In the genomic region with DNA sequence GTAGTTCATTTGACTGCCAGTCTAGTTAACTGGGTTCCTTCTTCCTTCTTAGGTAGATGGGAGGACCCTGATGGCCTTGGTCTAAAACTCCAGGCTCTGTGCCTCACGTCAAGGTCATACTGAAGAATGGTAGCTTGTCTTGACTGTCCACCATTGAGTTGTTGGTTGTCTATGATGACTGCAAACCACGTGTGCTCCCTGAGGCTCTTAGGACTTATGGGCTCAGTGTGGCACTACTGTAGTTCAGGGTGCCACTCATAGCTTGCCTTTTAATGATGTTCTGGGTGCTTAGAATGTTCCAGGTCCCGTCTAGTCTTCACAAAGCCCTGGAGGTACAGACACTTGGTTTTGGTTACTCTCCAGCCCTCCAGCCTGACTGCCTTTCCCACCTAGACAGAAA, we compare ENCODE assay signal across 8 mouse cellular contexts. TPM values are rescaled to one million over a fixed set of nuclear protein-coding genes. Genes with fewer than 3 reads are reported as not detected.
A peak's percentile ranks its signal among the peaks of the same experiment; 100 is the strongest.
DNase-seq lines count a peak whose midpoint lies in the region; ATAC-seq and TF ChIP-seq lines count a peak whose summit lies in the region.

No protein-coding gene starts in this region.

- H3K9ac ChIP-seq in heart, embryonic 14.5 days (ENCODE audit: low read length), result peak overlapping the region; percentile 34; the same call in 1 of the 2 replicates
- H3K9ac ChIP-seq in forebrain, embryonic 12.5 days, result peak overlapping the region; percentile 25; the same call in 1 of the 2 replicates
- no peak overlapping the region for H3K9ac ChIP-seq in liver, embryonic 14.5 days (replicated peaks)

- no peak for ATAC-seq in heart, embryonic 14.5 days (ENCODE audit: insufficient number of reproducible peaks, insufficient read depth, low FRiP score, low read depth)
- ATAC-seq in forebrain, embryonic 12.5 days (ENCODE audit: low FRiP score), result no peak
- ATAC-seq in liver, embryonic 14.5 days (ENCODE audit: insufficient read depth), result no peak

- H3K4me2 ChIP-seq in heart, embryonic 14.5 days (ENCODE audit: low read length), result peak overlapping the region; percentile 80
- H3K4me2 ChIP-seq in forebrain, embryonic 12.5 days, result peak overlapping the region; percentile 92
- H3K4me2 ChIP-seq in liver, embryonic 14.5 days (ENCODE audit: low read depth), result peak overlapping the region; percentile 89

- H3K9me3 ChIP-seq in heart, embryonic 14.5 days (ENCODE audit: control insufficient read depth, low read length), result no peaks in the 10 kb centered on the region
- H3K9me3 ChIP-seq in forebrain, embryonic 12.5 days, result no peaks in the 10 kb centered on the region
- H3K9me3 ChIP-seq in liver, embryonic 14.5 days (ENCODE audit: control insufficient read depth, low read length), result no peaks in the 10 kb centered on the region

- peak overlapping the region in 1 of 2 experiments; percentile 83; a peak in 3 of 4 replicates for H3K4me3 ChIP-seq in heart, embryonic 14.5 days (ENCODE audit: control insufficient read depth in 1 of 2, insufficient read depth in 1 of 2, low read depth in 1 of 2, low read length in 2 of 2)
- peak overlapping the region; percentile 79; the same call in 1 of the 2 replicates for H3K4me3 ChIP-seq in forebrain, embryonic 12.5 days (replicated peaks)
- H3K4me3 ChIP-seq in liver, embryonic 14.5 days (ENCODE audit: insufficient read depth in 1 of 2, low read depth in 2 of 2, low read length in 2 of 2), result peak overlapping the region; percentile 72 to 86

- no peak overlapping the region for H3K27ac ChIP-seq in heart, embryonic 14.5 days (replicated peaks in 1 of 2; ENCODE audit: control insufficient read depth in 1 of 2, insufficient read depth in 1 of 2, low read depth in 2 of 2, low read length in 2 of 2)
- H3K27ac ChIP-seq in forebrain, embryonic 12.5 days, result no peak overlapping the region
- no peak overlapping the region for H3K27ac ChIP-seq in liver, embryonic 14.5 days

- no peaks in the 10 kb centered on the region for H3K27me3 ChIP-seq in heart, embryonic 14.5 days (ENCODE audit: control insufficient read depth, insufficient read depth, low read length)
- H3K27me3 ChIP-seq in forebrain, embryonic 12.5 days, result no peaks in the 10 kb centered on the region
- no peaks in the 10 kb centered on the region for H3K27me3 ChIP-seq in liver, embryonic 14.5 days (ENCODE audit: control insufficient read depth, insufficient read depth, low read length)

- no peak for TF ChIP-seq CTCF in liver, embryonic 14.5 days (IDR thresholded peaks at IDR 0.05; ENCODE audit: low read depth)

- no peak for DNase-seq in heart, postnatal 25 days (ENCODE audit: low spot score)
- DNase-seq in B cell, adult 2 months, result peak; percentile 20 to 27
- DNase-seq in liver, embryonic 14.5 days (ENCODE audit: low read depth in 3 of 3, low spot score in 3 of 3), result no peak
- no peak for DNase-seq in embryo, embryonic 11 days
- no peak for DNase-seq in left cerebral cortex, adult 9 months (ENCODE audit: low spot score in 2 of 2)
- DNase-seq in urinary bladder, postnatal 14 days (ENCODE audit: low spot score), result no peak

- peaks cover 13 to 39% of the 10 kb centered on the region in 2 experiments for H3K4me1 ChIP-seq in heart, embryonic 14.5 days (ENCODE audit: control insufficient read depth in 2 of 2, insufficient read depth in 2 of 2, low read length in 2 of 2)
- H3K4me1 ChIP-seq in forebrain, embryonic 12.5 days, result peaks cover 59% of the 10 kb centered on the region
- peaks cover 5 to 25% of the 10 kb centered on the region in 2 experiments for H3K4me1 ChIP-seq in liver, embryonic 14.5 days (replicated peaks; ENCODE audit: control insufficient read depth in 2 of 2, insufficient read depth in 2 of 2, low read length in 1 of 2)

- no peak for TF ChIP-seq EP300 in liver, embryonic 14.5 days (IDR thresholded peaks at IDR 0.05; ENCODE audit: low read depth)

- intact Hi-C loops in heart, postnatal 25 days (cut with DNase I), result no loop called here

- 0 out of 2 replicates have a peak, but pooled peaks cover 6% of the 10 kb centered on the region for H3K36me3 ChIP-seq in heart, embryonic 14.5 days (ENCODE audit: control insufficient read depth, insufficient read depth, low read length)
- peaks cover 2% of the 10 kb centered on the region; the same call in 1 of the 2 replicates for H3K36me3 ChIP-seq in forebrain, embryonic 12.5 days (replicated peaks)
- H3K36me3 ChIP-seq in liver, embryonic 14.5 days (replicated peaks; ENCODE audit: control insufficient read depth, insufficient read depth, low read depth), result no peaks in the 10 kb centered on the region

- WGBS in heart, embryonic 14.5 days, result 84% methylated on average over 3 of the region's 3 CpGs
- WGBS in forebrain, embryonic 12.5 days, result 89% methylated on average over 3 of the region's 3 CpGs
- 81% methylated on average over 3 of the region's 3 CpGs for WGBS in liver, embryonic 14.5 days (ENCODE audit: insufficient replicate concordance)

RNA-seq across cellular contexts. Expression of a gene that starts 1.4 kb away (rescaled TPM):
- 88.7 and 98.1 TPM in 2 replicates for polyA plus RNA-seq in heart, embryonic 14.5 days (2014; fragmentation: Nextera tagmentation; extraction: Ambion mirVana)
- total RNA-seq in heart, postnatal 25 days (2021), result 1,000 to 10,000 TPM in 1 of 2 experiments, 100 to 1,000 TPM in 1; 984 to 1,036 TPM
- polyA plus RNA-seq in forebrain, embryonic 12.5 days (2016; fragmentation: Nextera tagmentation; extraction: Ambion mirVana), result 86.9 and 90.5 TPM in 2 replicates
- 146 and 172 TPM in 2 replicates for polyA plus RNA-seq in liver, embryonic 14.5 days (2012; rRNA removed)
- polyA plus RNA-seq in liver, embryonic 14.5 days (2014; fragmentation: Nextera tagmentation; extraction: Ambion mirVana), result 45.6 and 46.0 TPM in 2 replicates

RNA-seq across cellular contexts. Expression of a gene that starts 59.7 kb away (rescaled TPM):
- 0.24 and 0.26 TPM in 2 replicates for polyA plus RNA-seq in heart, embryonic 14.5 days (2014; fragmentation: Nextera tagmentation; extraction: Ambion mirVana)
- under 1 TPM; 0.84 to 0.99 TPM for total RNA-seq in heart, postnatal 25 days (2021)
- 3.7 and 4.0 TPM in 2 replicates for polyA plus RNA-seq in forebrain, embryonic 12.5 days (2016; fragmentation: Nextera tagmentation; extraction: Ambion mirVana)
- polyA plus RNA-seq in liver, embryonic 14.5 days (2012; rRNA removed), result 0.11 and 0.13 TPM in 2 replicates
- 0.09 TPM in 2 replicates for polyA plus RNA-seq in liver, embryonic 14.5 days (2014; fragmentation: Nextera tagmentation; extraction: Ambion mirVana)

Comparison
In these comparisons a context has a peak if more than half of its experiments do, and no peak if none do; other contexts are left out.
1. DNase-seq: peak in B cell, adult 2 months (2 of 2); none in heart, postnatal 25 days (single experiment), liver, embryonic 14.5 days (0 of 3), embryo, embryonic 11 days (single experiment), left cerebral cortex, adult 9 months (0 of 2) and urinary bladder, postnatal 14 days (single experiment).
2. Peak in every context shown above with its lines, with median percentiles within 50 percentile points of each other: H3K4me2 ChIP-seq.